Mouse (Mus musculus) embryo, embryonic 9.5 days (tissue): ENCODE data around the gene Tmem217.
A peak's percentile ranks its signal among the peaks of the same experiment; 100 is the strongest.
"Not testable (repeated sequence)": the region's sequence is repeated elsewhere in the genome, so short reads cannot be mapped to it uniquely, and the experiment has no call there.

Source experiments
- DNase-seq: peaks from one replicate; pipeline ENCODE4 v3.0.0-alpha.2; 2017; ENCODE audit errors: extremely low spot score

Gene Tmem217

GRCm38 (mm10) chr17:29548994-29549393 is 3.2 kb downstream of the Tmem217 start:
- DNase-seq = no peak

- no peak for DNase-seq
These were observed 3.7 kb downstream of the Tmem217 start for GRCm38 (mm10) chr17:29548494-29548893.

GRCm38 (mm10) chr17:29545241-29545640 is 6.9 kb downstream of the Tmem217 start:
- DNase-seq = no peak

- no peak for DNase-seq
These were observed 8.1 kb downstream of the Tmem217 start for GRCm38 (mm10) chr17:29544064-29544463.

- no peak for DNase-seq
These were observed 9.1 kb downstream of the Tmem217 start for GRCm38 (mm10) chr17:29542831-29543690.

- DNase-seq = no peak
These were observed 10.8 kb downstream of the Tmem217 start for GRCm38 (mm10) chr17:29541419-29541818.

- DNase-seq = no peak
These were observed 11.8 kb downstream of the Tmem217 start for GRCm38 (mm10) chr17:29540426-29540825.

GRCm38 (mm10) chr17:29533866-29534265 is 18.3 kb downstream of the Tmem217 start:
- no peak for DNase-seq

- no peak for DNase-seq
These were observed 20.3 kb downstream of the Tmem217 start for GRCm38 (mm10) chr17:29531757-29532384.

- no peak for DNase-seq
These were observed 20.9 kb downstream of the Tmem217 start for GRCm38 (mm10) chr17:29531278-29531677.

GRCm38 (mm10) chr17:29530508-29530907 is 21.7 kb downstream of the Tmem217 start:
- DNase-seq = no peak

GRCm38 (mm10) chr17:29528568-29529187 is 23.5 kb downstream of the Tmem217 start:
- no peak for DNase-seq

GRCm38 (mm10) chr17:29525613-29526012 is 26.6 kb downstream of the Tmem217 start:
- DNase-seq = no peak

- DNase-seq = no peak
These were observed 32.5 kb downstream of the Tmem217 start for GRCm38 (mm10) chr17:29519731-29520130.

GRCm38 (mm10) chr17:29518665-29519064 is 33.5 kb downstream of the Tmem217 start:
- not testable (repeated sequence) for DNase-seq

GRCm38 (mm10) chr17:29514435-29514834 is 37.8 kb downstream of the Tmem217 start:
- peak; percentile 79 for DNase-seq

- DNase-seq = peak; percentile 86
These were observed 39.0 kb downstream of the Tmem217 start for GRCm38 (mm10) chr17:29513044-29513730.

GRCm38 (mm10) chr17:29510691-29511090 is 41.5 kb downstream of the Tmem217 start:
- DNase-seq = no peak

GRCm38 (mm10) chr17:29508927-29509608 is 43.1 kb downstream of the Tmem217 start:
- DNase-seq = no peak

GRCm38 (mm10) chr17:29503700-29504099 is 48.5 kb downstream of the Tmem217 start:
- DNase-seq = no peak
